Mouse (Mus musculus): ENCODE results near the gene Top1. TPM values are rescaled to one million over a fixed set of nuclear protein-coding genes. Genes with fewer than 3 reads are reported as not detected.
A peak's percentile ranks its signal among the peaks of the same experiment; 100 is the strongest.
"Not testable (repeated sequence)": the region's sequence is repeated elsewhere in the genome, so short reads cannot be mapped to it uniquely, and the experiment has no call there.

Top1 gene
- polyA plus RNA-seq, 1 experiment from 2014 or later: 122 TPM

GRCm38 (mm10) chr2:160664986-160665385 lies 19.3 kb downstream of the Top1 start:
- not testable (repeated sequence) for H3K27ac ChIP-seq (replicated peaks; ENCODE audit: low read depth, low read length); H3K4me2 ChIP-seq (ENCODE audit: low read depth, severe bottlenecking); ATAC-seq (ENCODE audit: insufficient number of reproducible peaks, low FRiP score, low TSS enrichment, low read depth); H3K27me3 ChIP-seq (ENCODE audit: control insufficient read depth, insufficient read depth, low read length); H3K36me3 ChIP-seq (ENCODE audit: control insufficient read depth, insufficient read depth, low read length); H3K9ac ChIP-seq (ENCODE audit: low read length); H3K9me3 ChIP-seq (ENCODE audit: control insufficient read depth, low read length); H3K4me3 ChIP-seq (ENCODE audit: low read depth, low read length); H3K4me1 ChIP-seq (ENCODE audit: control insufficient read depth, insufficient read depth, low read length); DNase-seq (ENCODE audit: low spot score)
- WGBS: 98% methylated on average over 2 of the region's 2 CpGs

- Histone ChIP-seq H3K27me3 (ENCODE audit: control insufficient read depth, insufficient read depth, low read length) (no peaks in the 10 kb centered on the region), H3K36me3 (ENCODE audit: control insufficient read depth, insufficient read depth, low read length) (0 out of 2 replicates have a peak, but pooled peaks cover 6% of the 10 kb centered on the region), H3K4me1 (ENCODE audit: control insufficient read depth, insufficient read depth, low read length) (no peaks in the 10 kb centered on the region), H3K9me3 (ENCODE audit: control insufficient read depth, low read length) (no peaks in the 10 kb centered on the region), H3K27ac (replicated peaks; ENCODE audit: low read depth, low read length) (no peak overlapping the region), H3K9ac (ENCODE audit: low read length) (no peak overlapping the region), H3K4me2 (ENCODE audit: low read depth, severe bottlenecking) (no peak overlapping the region), H3K4me3 (ENCODE audit: low read depth, low read length) (no peak overlapping the region)
- ATAC-seq (ENCODE audit: insufficient number of reproducible peaks, low FRiP score, low TSS enrichment, low read depth) (no peak), DNase-seq (ENCODE audit: low spot score) (no peak)
- WGBS: 95% methylated on average over 4 of the region's 4 CpGs
Measured at GRCm38 (mm10) chr2:160667259-160667658, 21.6 kb downstream of the Top1 start.

DNA sequence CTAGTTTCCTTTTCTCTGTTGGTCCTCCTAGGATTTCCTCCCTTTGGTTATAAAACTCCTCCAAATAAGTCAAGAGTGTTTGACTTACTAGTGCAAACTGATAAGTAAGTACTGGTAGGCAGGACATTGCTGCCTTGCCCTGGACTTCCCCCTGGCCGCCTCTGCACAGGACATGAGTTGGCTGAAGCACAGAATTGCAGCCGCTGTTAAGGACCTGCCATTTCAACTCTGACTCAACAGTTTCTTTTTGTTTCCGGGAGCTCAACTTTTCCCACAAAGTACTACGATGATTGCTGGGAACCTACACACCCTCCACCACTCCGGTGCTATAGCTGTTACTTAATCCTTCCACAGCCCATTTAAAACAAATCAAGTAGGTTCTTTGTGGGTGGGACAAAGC lies 54.6 kb downstream of the Top1 start:
- Histone ChIP-seq H3K9ac (ENCODE audit: low read length) (no peak overlapping the region), H3K36me3 (ENCODE audit: control insufficient read depth, insufficient read depth, low read length) (peaks cover 12% of the 10 kb centered on the region; the same call in 1 of the 2 replicates), H3K9me3 (ENCODE audit: control insufficient read depth, low read length) (no peaks in the 10 kb centered on the region), H3K27ac (replicated peaks; ENCODE audit: low read depth, low read length) (no peak overlapping the region), H3K4me3 (ENCODE audit: low read depth, low read length) (no peak overlapping the region), H3K27me3 (ENCODE audit: control insufficient read depth, insufficient read depth, low read length) (no peaks in the 10 kb centered on the region), H3K4me1 (ENCODE audit: control insufficient read depth, insufficient read depth, low read length) (no peaks in the 10 kb centered on the region), H3K4me2 (ENCODE audit: low read depth, severe bottlenecking) (no peak overlapping the region)
- no peak for ATAC-seq (ENCODE audit: insufficient number of reproducible peaks, low FRiP score, low TSS enrichment, low read depth)
- DNase-seq (ENCODE audit: low spot score): no peak
- 90% methylated on average over 5 of the region's 5 CpGs for WGBS

- no peak overlapping the region for H3K4me3 ChIP-seq (ENCODE audit: low read depth, low read length)
- no peaks in the 10 kb centered on the region for H3K4me1 ChIP-seq (ENCODE audit: control insufficient read depth, insufficient read depth, low read length)
- no peak overlapping the region for H3K27ac ChIP-seq (replicated peaks; ENCODE audit: low read depth, low read length)
- peaks cover 12% of the 10 kb centered on the region; the same call in 1 of the 2 replicates for H3K36me3 ChIP-seq (ENCODE audit: control insufficient read depth, insufficient read depth, low read length)
- ATAC-seq (ENCODE audit: insufficient number of reproducible peaks, low FRiP score, low TSS enrichment, low read depth) (no peak), DNase-seq (ENCODE audit: low spot score) (no peak)
- H3K9me3 ChIP-seq (ENCODE audit: control insufficient read depth, low read length): no peaks in the 10 kb centered on the region
- WGBS: 92% methylated on average over 3 of the region's 3 CpGs
- H3K9ac ChIP-seq (ENCODE audit: low read length): no peak overlapping the region
- H3K27me3 ChIP-seq (ENCODE audit: control insufficient read depth, insufficient read depth, low read length): no peaks in the 10 kb centered on the region
- no peak overlapping the region for H3K4me2 ChIP-seq (ENCODE audit: low read depth, severe bottlenecking)
Measured at GRCm38 (mm10) chr2:160701603-160702002, 55.9 kb downstream of the Top1 start.

- Histone ChIP-seq H3K4me3 (ENCODE audit: low read depth, low read length) (no peak overlapping the region), H3K9ac (ENCODE audit: low read length) (no peak overlapping the region), H3K9me3 (ENCODE audit: control insufficient read depth, low read length) (no peaks in the 10 kb centered on the region), H3K4me2 (ENCODE audit: low read depth, severe bottlenecking) (no peak overlapping the region), H3K27ac (replicated peaks; ENCODE audit: low read depth, low read length) (no peak overlapping the region), H3K4me1 (ENCODE audit: control insufficient read depth, insufficient read depth, low read length) (no peaks in the 10 kb centered on the region), H3K36me3 (ENCODE audit: control insufficient read depth, insufficient read depth, low read length) (peaks cover 13% of the 10 kb centered on the region; the same call in 1 of the 2 replicates), H3K27me3 (ENCODE audit: control insufficient read depth, insufficient read depth, low read length) (no peaks in the 10 kb centered on the region)
- ATAC-seq (ENCODE audit: insufficient number of reproducible peaks, low FRiP score, low TSS enrichment, low read depth): no peak
- DNase-seq (ENCODE audit: low spot score): no peak
Measured at GRCm38 (mm10) chr2:160702824-160703223, 57.1 kb downstream of the Top1 start.

DNA sequence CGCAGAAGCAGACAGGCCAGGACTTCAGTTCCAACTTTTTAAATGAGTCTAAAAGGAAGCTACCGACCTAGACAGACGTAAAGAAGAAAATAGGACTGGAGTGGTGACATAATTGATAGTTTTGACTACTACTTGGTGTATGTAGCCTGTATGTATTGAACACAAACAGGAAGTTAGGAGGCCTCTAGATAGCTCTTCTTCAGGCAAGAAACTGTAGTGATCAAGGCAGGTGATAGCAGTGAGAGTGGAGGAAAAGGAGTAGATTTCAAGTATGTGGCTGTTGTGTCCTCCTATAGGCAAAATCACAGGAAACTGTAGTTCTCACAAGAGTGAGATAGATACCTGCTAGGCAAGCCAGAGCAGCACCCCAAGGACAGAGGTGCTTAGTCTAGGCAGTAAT lies 62.0 kb downstream of the Top1 start:
- H3K9me3 ChIP-seq (ENCODE audit: control insufficient read depth, low read length): no peaks in the 10 kb centered on the region
- no peak overlapping the region for H3K9ac ChIP-seq (ENCODE audit: low read length)
- ATAC-seq (ENCODE audit: insufficient number of reproducible peaks, low FRiP score, low TSS enrichment, low read depth) (no peak), DNase-seq (ENCODE audit: low spot score) (no peak)
- H3K4me2 ChIP-seq (ENCODE audit: low read depth, severe bottlenecking): no peak overlapping the region
- H3K27ac ChIP-seq (replicated peaks; ENCODE audit: low read depth, low read length): no peak overlapping the region
- peaks cover 17% of the 10 kb centered on the region; the same call in 1 of the 2 replicates for H3K36me3 ChIP-seq (ENCODE audit: control insufficient read depth, insufficient read depth, low read length)
- no peaks in the 10 kb centered on the region for H3K27me3 ChIP-seq (ENCODE audit: control insufficient read depth, insufficient read depth, low read length)
- no peaks in the 10 kb centered on the region for H3K4me1 ChIP-seq (ENCODE audit: control insufficient read depth, insufficient read depth, low read length)
- WGBS: 95% methylated on average over 3 of the region's 3 CpGs
- H3K4me3 ChIP-seq (ENCODE audit: low read depth, low read length): no peak overlapping the region

GRCm38 (mm10) chr2:160715463-160716030 lies 69.9 kb downstream of the Top1 start:
- ATAC-seq (ENCODE audit: insufficient number of reproducible peaks, low FRiP score, low TSS enrichment, low read depth) (no peak), DNase-seq (ENCODE audit: low spot score) (peak; percentile 11)
- Histone ChIP-seq H3K4me2 (ENCODE audit: low read depth, severe bottlenecking) (no peak overlapping the region), H3K4me3 (ENCODE audit: low read depth, low read length) (no peak overlapping the region), H3K27me3 (ENCODE audit: control insufficient read depth, insufficient read depth, low read length) (no peaks in the 10 kb centered on the region), H3K27ac (replicated peaks; ENCODE audit: low read depth, low read length) (no peak overlapping the region), H3K36me3 (ENCODE audit: control insufficient read depth, insufficient read depth, low read length) (peaks cover 28% of the 10 kb centered on the region; the same call in 1 of the 2 replicates), H3K9me3 (ENCODE audit: control insufficient read depth, low read length) (no peaks in the 10 kb centered on the region), H3K9ac (ENCODE audit: low read length) (no peak overlapping the region), H3K4me1 (ENCODE audit: control insufficient read depth, insufficient read depth, low read length) (no peaks in the 10 kb centered on the region)
- WGBS: 92% methylated on average over 4 of the region's 4 CpGs

DNA sequence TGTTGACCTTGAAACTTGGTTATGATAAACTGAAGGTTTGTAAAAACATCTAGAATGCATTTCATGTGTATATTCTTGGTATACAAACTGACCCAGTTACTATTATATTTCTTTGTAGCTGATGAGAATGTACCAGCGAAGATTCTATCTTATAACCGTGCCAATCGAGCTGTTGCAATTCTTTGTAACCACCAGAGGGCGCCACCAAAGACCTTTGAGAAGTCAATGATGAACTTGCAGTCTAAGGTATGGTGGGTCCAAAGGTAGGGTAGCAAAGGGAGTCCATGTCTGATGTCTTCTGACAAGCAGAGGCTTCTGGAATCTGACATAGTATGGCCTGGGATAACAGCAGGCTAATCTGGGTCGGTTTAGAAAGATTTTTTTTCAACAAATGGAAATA lies 71.6 kb downstream of the Top1 start:
- Histone ChIP-seq H3K27me3 (ENCODE audit: control insufficient read depth, insufficient read depth, low read length) (no peaks in the 10 kb centered on the region), H3K4me2 (ENCODE audit: low read depth, severe bottlenecking) (no peak overlapping the region), H3K4me1 (ENCODE audit: control insufficient read depth, insufficient read depth, low read length) (no peaks in the 10 kb centered on the region), H3K9ac (ENCODE audit: low read length) (no peak overlapping the region), H3K4me3 (ENCODE audit: low read depth, low read length) (no peak overlapping the region), H3K9me3 (ENCODE audit: control insufficient read depth, low read length) (no peaks in the 10 kb centered on the region), H3K27ac (replicated peaks; ENCODE audit: low read depth, low read length) (no peak overlapping the region), H3K36me3 (ENCODE audit: control insufficient read depth, insufficient read depth, low read length) (peaks cover 28% of the 10 kb centered on the region; the same call in 1 of the 2 replicates)
- DNase-seq (ENCODE audit: low spot score) (peak; percentile 61), ATAC-seq (ENCODE audit: insufficient number of reproducible peaks, low FRiP score, low TSS enrichment, low read depth) (no peak)
- 78% methylated on average over 5 of the region's 5 CpGs for WGBS

- Histone ChIP-seq H3K4me2 (ENCODE audit: low read depth, severe bottlenecking) (no peak overlapping the region), H3K4me3 (ENCODE audit: low read depth, low read length) (no peak overlapping the region), H3K9me3 (ENCODE audit: control insufficient read depth, low read length) (no peaks in the 10 kb centered on the region), H3K4me1 (ENCODE audit: control insufficient read depth, insufficient read depth, low read length) (no peaks in the 10 kb centered on the region), H3K27ac (replicated peaks; ENCODE audit: low read depth, low read length) (no peak overlapping the region), H3K36me3 (ENCODE audit: control insufficient read depth, insufficient read depth, low read length) (peaks cover 25% of the 10 kb centered on the region; the same call in 1 of the 2 replicates), H3K9ac (ENCODE audit: low read length) (no peak overlapping the region), H3K27me3 (ENCODE audit: control insufficient read depth, insufficient read depth, low read length) (no peaks in the 10 kb centered on the region)
- ATAC-seq (ENCODE audit: insufficient number of reproducible peaks, low FRiP score, low TSS enrichment, low read depth) (no peak), DNase-seq (ENCODE audit: low spot score) (peak; percentile 18)
- 92% methylated on average over 3 of the region's 3 CpGs for WGBS
Measured at GRCm38 (mm10) chr2:160718811-160719210, 73.1 kb downstream of the Top1 start.
